In the genomic region with DNA sequence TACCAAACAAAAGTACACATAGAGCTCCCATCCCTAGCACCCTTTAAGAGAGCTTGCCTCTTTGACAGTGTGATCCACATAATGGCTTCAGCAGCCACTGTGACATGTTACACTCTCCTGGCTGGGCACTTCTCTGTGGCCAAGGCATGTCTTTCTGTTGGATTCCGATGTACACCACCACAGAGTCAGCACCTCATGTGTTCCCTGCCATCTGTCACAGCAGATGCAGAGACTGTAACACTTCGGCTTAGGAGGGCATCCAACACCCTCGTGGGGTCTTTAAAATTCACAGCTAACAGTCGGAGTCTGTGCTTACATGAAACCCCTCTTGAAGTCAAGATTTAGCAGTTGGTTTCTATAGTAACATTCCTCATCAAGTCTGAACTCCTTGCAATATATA, we compare ENCODE assay signal across 26 mouse cellular contexts.
DNase-seq lines count a peak whose midpoint lies in the region; ATAC-seq lines count a peak whose summit lies in the region.
"Had no signal": no experiment of that assay in that cellular context is flagged by ENCODE, and none has a peak within 500 bp of the region (broad histone marks: within the 10 kb centered on the region; RNA-seq: fewer than 3 reads in every experiment).

No protein-coding gene starts in this region.

- no peak overlapping the region for H3K27ac ChIP-seq in forebrain, embryonic 12.5 days
- no peak overlapping the region for H3K27ac ChIP-seq in forebrain, embryonic 10.5 days
- H3K27ac ChIP-seq in forebrain, embryonic 16.5 days (ENCODE audit: low read length): no peak overlapping the region
- H3K27ac ChIP-seq: embryonic facial prominence, embryonic 12.5 days; gastrocnemius, adult 2 months; hindbrain, embryonic 12.5 days; intestine, embryonic 15.5 days; limb, embryonic 12.5 days; macrophage had no signal

- ATAC-seq in forebrain, embryonic 12.5 days (ENCODE audit: low FRiP score): peak; percentile 39; the same call in 1 of the 2 replicates
- ATAC-seq in forebrain, embryonic 16.5 days: peak; percentile 83
- ATAC-seq: intestine, embryonic 15.5 days; liver, postnatal 0 days; lung, postnatal 0 days; Patski had no signal

- no peaks in the 10 kb centered on the region for H3K9me3 ChIP-seq in forebrain, embryonic 12.5 days
- H3K9me3 ChIP-seq in forebrain, embryonic 10.5 days: no peaks in the 10 kb centered on the region
- no peaks in the 10 kb centered on the region for H3K9me3 ChIP-seq in forebrain, embryonic 16.5 days (ENCODE audit: control insufficient read depth, low read length)
- H3K9me3 ChIP-seq: embryonic facial prominence, embryonic 12.5 days; hindbrain, embryonic 12.5 days; intestine, embryonic 15.5 days; limb, embryonic 12.5 days had no signal

- intact Hi-C loops in left cerebral cortex, postnatal 4 days (cut with DNase I): loop anchor here (10.0 kb wide), 1 partner anchor 772 kb away; no protein-coding TSS in a partner anchor
- intact Hi-C loops in heart, postnatal 14 days (cut with DNase I): no loop called here

- DNase-seq in forebrain, embryonic 10.5 days (ENCODE audit: extremely low spot score, low spot score): no peak
- peak; percentile 36 for DNase-seq in left cerebral cortex, postnatal 4 days
- DNase-seq in left cerebral cortex, adult 9 months (ENCODE audit: low spot score in 2 of 2): no peak
- DNase-seq in brain, embryonic 18.5 days (ENCODE audit: low read depth, low spot score): peak; percentile 46
- DNase-seq in heart, postnatal 14 days: no peak
- DNase-seq: adrenal gland, postnatal 36 days; B cell, adult 2 months; cerebellum, adult 9-10 months; gastrocnemius, adult 2 months; kidney, adult 8-10 months; kidney, postnatal 10 days; liver, postnatal 0 days; thymus, postnatal 14 days had no signal

- no peaks in the 10 kb centered on the region for H3K4me1 ChIP-seq in forebrain, embryonic 12.5 days
- H3K4me1 ChIP-seq in forebrain, embryonic 10.5 days: no peaks in the 10 kb centered on the region
- H3K4me1 ChIP-seq in forebrain, embryonic 16.5 days (replicated peaks; ENCODE audit: control insufficient read depth, insufficient read depth, low read length): peaks cover 18% of the 10 kb centered on the region
- H3K4me1 ChIP-seq: embryonic facial prominence, embryonic 12.5 days; hindbrain, embryonic 12.5 days; intestine, embryonic 15.5 days; limb, embryonic 12.5 days had no signal

- no peaks in the 10 kb centered on the region for H3K27me3 ChIP-seq in forebrain, embryonic 12.5 days
- no peaks in the 10 kb centered on the region for H3K27me3 ChIP-seq in forebrain, embryonic 10.5 days (ENCODE audit: poor library complexity, severe bottlenecking)
- no peaks in the 10 kb centered on the region for H3K27me3 ChIP-seq in forebrain, embryonic 16.5 days (replicated peaks; ENCODE audit: control insufficient read depth, insufficient read depth, low read length)
- H3K27me3 ChIP-seq: CH12.LX; embryonic facial prominence, embryonic 12.5 days; hindbrain, embryonic 12.5 days; intestine, embryonic 15.5 days; limb, embryonic 12.5 days had no signal

- no peak overlapping the region for H3K9ac ChIP-seq in forebrain, embryonic 12.5 days
- no peak overlapping the region for H3K9ac ChIP-seq in forebrain, embryonic 16.5 days (replicated peaks; ENCODE audit: low read depth, low read length)
- H3K9ac ChIP-seq: embryonic facial prominence, embryonic 12.5 days; hindbrain, embryonic 12.5 days; intestine, embryonic 15.5 days; limb, embryonic 12.5 days; liver, postnatal 0 days had no signal

- H3K36me3 ChIP-seq in forebrain, embryonic 12.5 days (replicated peaks): peaks cover 37% of the 10 kb centered on the region
- peaks cover 34% of the 10 kb centered on the region for H3K36me3 ChIP-seq in forebrain, embryonic 10.5 days (replicated peaks)
- H3K36me3 ChIP-seq in forebrain, embryonic 16.5 days (ENCODE audit: control insufficient read depth, insufficient read depth): peaks cover 9% of the 10 kb centered on the region
- H3K36me3 ChIP-seq: embryonic facial prominence, embryonic 12.5 days; G1E; intestine, embryonic 15.5 days; limb, embryonic 12.5 days had no signal

- H3K4me3 ChIP-seq in forebrain, embryonic 12.5 days (replicated peaks): no peak overlapping the region
- H3K4me3 ChIP-seq in forebrain, embryonic 10.5 days: no peak overlapping the region
- H3K4me3 ChIP-seq in forebrain, embryonic 16.5 days (replicated peaks; ENCODE audit: low read length): no peak overlapping the region
- H3K4me3 ChIP-seq: embryonic facial prominence, embryonic 12.5 days; gastrocnemius, adult 2 months; hindbrain, embryonic 12.5 days; intestine, embryonic 15.5 days; limb, embryonic 12.5 days had no signal

- no peak overlapping the region for H3K4me2 ChIP-seq in forebrain, embryonic 12.5 days
- H3K4me2 ChIP-seq in forebrain, embryonic 16.5 days (ENCODE audit: low read length): no peak overlapping the region
- H3K4me2 ChIP-seq: embryonic facial prominence, embryonic 12.5 days; heart, embryonic 11.5 days; hindbrain, embryonic 12.5 days; intestine, embryonic 15.5 days; limb, embryonic 12.5 days; liver, embryonic 11.5 days had no signal

- 78% methylated on average over 4 of the region's 4 CpGs for WGBS in forebrain, embryonic 12.5 days
- 93% methylated on average over 4 of the region's 4 CpGs for WGBS in forebrain, embryonic 10.5 days
- 53% methylated on average over 4 of the region's 4 CpGs for WGBS in forebrain, embryonic 16.5 days

Comparison
In these comparisons a context has a peak if more than half of its experiments do, and no peak if none do; other contexts are left out.
1. DNase-seq: peak in left cerebral cortex, postnatal 4 days (single experiment) and brain, embryonic 18.5 days (single experiment); none in forebrain, embryonic 10.5 days (single experiment), left cerebral cortex, adult 9 months (0 of 2) and heart, postnatal 14 days (0 of 2).